Mouse (Mus musculus) ES-Bruce4 (cell line): ENCODE data around the gene Dync2li1. TPM values are rescaled to one million over a fixed set of nuclear protein-coding genes. Genes with fewer than 3 reads are reported as not detected.

Experiments used
- H3K27ac ChIP-seq: 2 replicates; pipeline ENCODE4 v1.5.1; 2012; ENCODE audit warnings: low read length, inconsistent platforms; ENCODE audit not compliant: insufficient read depth
- H3K27me3 ChIP-seq: 2 replicates; pipeline ENCODE4 v1.6.1; 2012; ENCODE audit warnings: mild to moderate bottlenecking, low read length, inconsistent platforms; ENCODE audit not compliant: control insufficient read depth, poor library complexity, insufficient read depth, severe bottlenecking
- H3K36me3 ChIP-seq: 2 replicates; pipeline ENCODE4 v1.6.1; 2012; ENCODE audit warnings: inconsistent platforms, mild to moderate bottlenecking, low read length, moderate library complexity; ENCODE audit not compliant: control insufficient read depth, poor library complexity, insufficient read depth, severe bottlenecking
- H3K4me1 ChIP-seq: one replicate; pipeline ENCODE4 v1.8.1; 2011; ENCODE audit warnings: low read length; ENCODE audit not compliant: control insufficient read depth, insufficient read depth
- H3K4me3 ChIP-seq: 2 replicates; pipeline ENCODE4 v1.5.1; 2011; ENCODE audit warnings: low read depth, mild to moderate bottlenecking, low read length
- H3K9ac ChIP-seq: 2 replicates; pipeline ENCODE4 v1.6.1; 2012; ENCODE audit warnings: low read depth, mild to moderate bottlenecking, inconsistent platforms; ENCODE audit not compliant: poor library complexity, severe bottlenecking
- H3K9me3 ChIP-seq: replicated peaks from 2 replicates; pipeline ENCODE4 v1.6.1; 2012; ENCODE audit warnings: mild to moderate bottlenecking, low read length, inconsistent platforms; ENCODE audit not compliant: control insufficient read depth, poor library complexity, insufficient read depth, severe bottlenecking
- CTCF ChIP-seq: IDR thresholded peaks from one replicate; pipeline ENCODE4 v1.8.1; 2011; ENCODE audit warnings: low read depth, low read length
- EP300 ChIP-seq: IDR thresholded peaks from 2 replicates; pipeline ENCODE4 v1.6.1; 2011; ENCODE audit warnings: low read depth, low read length; ENCODE audit not compliant: insufficient read depth
- POLR2A ChIP-seq: IDR thresholded peaks from one replicate; pipeline ENCODE4 v1.8.1; 2011; ENCODE audit warnings: low read length; ENCODE audit not compliant: insufficient read depth
- polyA plus RNA-seq: library from polyadenylated mRNA; stranded (reverse); fragments of >200 nt; gene quantifications from 2 replicates; pipeline ENCODE4 v1.2.4, GENCODE M21; 2011; ENCODE audit warnings: low read depth; ENCODE audit not compliant: missing spikeins, insufficient read depth, insufficient read length

Dync2li1 gene
- polyA plus RNA-seq, 1 experiment = 26.3 TPM

DNA sequence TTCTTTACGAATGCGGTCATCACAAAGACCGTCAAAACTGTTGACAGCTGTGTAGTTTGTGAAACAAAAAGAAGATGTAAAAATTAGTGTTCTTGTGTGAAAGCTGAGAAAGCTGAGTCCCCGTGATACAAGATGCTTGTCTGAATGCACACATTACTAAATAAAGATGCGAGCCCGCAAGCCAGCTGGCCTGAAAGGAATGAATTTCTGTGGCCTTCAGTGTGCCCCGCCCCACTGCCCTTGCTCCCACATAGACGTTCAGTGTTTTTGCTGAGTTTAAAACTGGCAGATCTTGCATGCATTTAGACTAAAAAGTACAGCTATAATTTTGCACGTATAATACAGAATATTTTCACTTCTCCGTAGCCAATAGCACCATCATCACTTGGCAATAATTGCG lies 10.5 kb upstream of the Dync2li1 start:
- no peak overlapping the region for H3K9ac ChIP-seq
- no peak overlapping the region for H3K27ac ChIP-seq
- H3K27me3 ChIP-seq = no peaks in the 10 kb centered on the region
- no peak overlapping the region for H3K4me3 ChIP-seq
- peaks cover 3% of the 10 kb centered on the region for H3K4me1 ChIP-seq
- no peaks in the 10 kb centered on the region for H3K36me3 ChIP-seq
- no peaks in the 10 kb centered on the region for H3K9me3 ChIP-seq
- TF ChIP-seq POLR2A = no peak

DNA sequence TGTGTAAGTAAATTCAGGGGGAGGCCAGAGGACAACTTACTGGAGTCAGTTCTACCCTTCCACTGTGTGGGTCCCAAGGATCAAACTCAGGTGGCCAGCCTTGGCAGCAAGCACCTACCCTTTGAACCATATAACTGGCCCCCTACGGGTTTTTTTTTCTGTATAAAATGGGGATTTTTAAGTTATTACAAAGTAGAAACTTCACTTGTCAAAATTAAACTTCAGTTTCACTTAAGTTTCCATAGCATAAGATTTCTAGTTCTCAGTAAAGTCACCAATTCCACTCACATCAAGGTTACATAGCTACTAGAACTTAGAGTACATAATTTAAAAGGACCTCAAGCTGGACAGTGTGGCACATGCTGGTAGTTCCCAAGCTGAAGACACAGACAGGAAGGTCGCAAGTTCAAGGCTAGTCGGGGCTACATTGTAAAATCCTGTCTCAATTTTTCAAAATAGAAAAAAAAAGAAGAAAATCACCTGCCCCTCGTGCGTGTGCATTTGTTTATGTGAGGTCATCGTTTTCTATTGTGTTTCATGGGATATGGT lies 9.7 kb upstream of the Dync2li1 start:
- H3K4me1 ChIP-seq = peaks cover 3% of the 10 kb centered on the region
- no peak overlapping the region for H3K4me3 ChIP-seq
- no peak overlapping the region for H3K27ac ChIP-seq
- H3K27me3 ChIP-seq = no peaks in the 10 kb centered on the region
- no peak for TF ChIP-seq CTCF
- H3K9ac ChIP-seq = no peak overlapping the region
- H3K9me3 ChIP-seq = no peaks in the 10 kb centered on the region
- no peaks in the 10 kb centered on the region for H3K36me3 ChIP-seq

DNA sequence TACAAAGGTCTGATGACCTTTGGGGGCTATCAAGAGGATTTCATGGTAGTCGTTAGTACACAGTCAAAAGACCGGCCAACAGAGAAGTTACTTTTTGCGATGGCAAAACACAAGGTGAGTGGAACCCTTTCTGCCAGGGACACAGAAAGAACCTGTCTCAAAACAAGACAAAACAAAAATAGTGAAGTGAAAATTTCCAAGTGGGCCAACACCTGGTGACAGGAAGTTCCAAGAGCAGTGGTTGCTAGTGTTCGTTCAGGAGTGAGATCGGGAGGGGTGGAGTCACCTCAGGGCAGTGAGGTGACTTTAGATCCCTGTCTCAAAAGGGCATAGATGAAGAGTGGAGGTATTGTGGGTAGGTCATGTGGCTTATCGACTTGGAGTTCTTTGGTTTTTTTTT lies 8.3 kb upstream of the Dync2li1 start:
- no peaks in the 10 kb centered on the region for H3K9me3 ChIP-seq
- H3K4me1 ChIP-seq = peaks cover 3% of the 10 kb centered on the region
- no peak for TF ChIP-seq CTCF
- TF ChIP-seq EP300 = no peak
- no peak for TF ChIP-seq POLR2A
- H3K9ac ChIP-seq = no peak overlapping the region
- no peaks in the 10 kb centered on the region for H3K36me3 ChIP-seq
- no peak overlapping the region for H3K4me3 ChIP-seq
- no peaks in the 10 kb centered on the region for H3K27me3 ChIP-seq
- H3K27ac ChIP-seq = no peak overlapping the region

DNA sequence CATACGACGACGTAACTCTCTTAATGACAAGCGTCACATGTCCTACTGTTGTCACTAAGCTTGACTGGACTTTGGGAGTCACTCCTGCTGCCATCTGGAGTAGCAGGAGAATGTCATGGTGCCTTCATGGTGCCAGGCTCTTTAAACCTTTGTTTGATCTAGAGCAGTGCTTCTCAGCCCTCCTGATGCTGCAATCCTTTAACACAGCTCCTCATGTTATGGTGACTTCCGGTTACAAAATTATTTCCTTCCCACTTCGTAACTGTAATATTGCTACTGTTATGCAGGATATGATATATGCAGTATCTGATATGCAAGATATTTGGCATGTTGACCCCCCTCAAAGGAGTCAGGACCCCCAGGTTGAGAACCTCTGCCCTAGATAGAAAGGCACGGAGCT lies 7.2 kb upstream of the Dync2li1 start:
- Histone ChIP-seq H3K27ac (no peak overlapping the region), H3K4me3 (no peak overlapping the region), H3K4me1 (peaks cover 3% of the 10 kb centered on the region), H3K36me3 (no peaks in the 10 kb centered on the region), H3K9ac (no peak overlapping the region), H3K27me3 (no peaks in the 10 kb centered on the region), H3K9me3 (no peaks in the 10 kb centered on the region)
- TF ChIP-seq POLR2A (no peak), EP300 (no peak), CTCF (no peak)

DNA sequence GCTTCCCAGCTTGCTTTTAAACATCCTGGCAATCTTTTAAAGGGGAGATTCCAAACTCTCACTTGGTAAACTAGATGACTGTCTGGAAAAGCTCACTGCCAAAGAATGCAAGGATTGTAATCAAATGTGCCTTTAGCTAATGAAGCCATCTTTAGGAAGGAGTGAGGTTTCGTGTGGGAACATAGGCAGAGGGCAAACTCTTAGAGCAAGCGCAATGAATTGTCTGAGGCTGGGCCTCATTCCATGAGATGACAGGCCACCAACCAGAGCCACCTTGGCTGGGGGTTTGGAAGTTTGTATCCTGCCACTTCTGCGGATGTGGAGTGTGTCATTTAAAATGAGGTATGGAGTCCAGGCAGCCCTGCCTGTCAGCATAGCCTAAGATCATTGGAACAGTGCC lies 6.2 kb upstream of the Dync2li1 start:
- H3K27ac ChIP-seq = no peak overlapping the region
- no peaks in the 10 kb centered on the region for H3K36me3 ChIP-seq
- no peaks in the 10 kb centered on the region for H3K27me3 ChIP-seq
- H3K9me3 ChIP-seq = no peaks in the 10 kb centered on the region
- H3K4me1 ChIP-seq = peaks cover 3% of the 10 kb centered on the region
- no peak overlapping the region for H3K4me3 ChIP-seq
- no peak for TF ChIP-seq POLR2A
- no peak for TF ChIP-seq EP300
- TF ChIP-seq CTCF = no peak
- no peak overlapping the region for H3K9ac ChIP-seq

DNA sequence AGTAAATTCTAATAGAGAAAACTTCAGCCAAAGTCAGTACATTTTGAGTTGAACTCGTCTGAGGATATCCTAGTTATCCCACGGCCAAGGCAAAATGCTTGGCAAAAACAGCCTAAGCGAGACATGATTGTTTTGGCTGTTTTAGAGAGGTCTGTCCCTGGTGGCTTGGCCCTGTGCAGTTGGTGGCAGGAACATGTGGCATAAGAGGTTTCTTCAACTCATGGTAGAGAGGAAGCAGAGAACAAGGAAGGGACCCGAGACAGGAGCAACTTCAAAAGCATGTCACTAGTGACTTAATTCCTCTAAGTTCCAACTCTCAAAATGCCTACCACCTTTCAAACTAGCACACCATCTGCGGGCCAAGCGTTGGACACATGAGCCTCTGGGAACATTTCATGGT lies 5.7 kb upstream of the Dync2li1 start:
- TF ChIP-seq EP300 (no peak), CTCF (no peak), POLR2A (no peak)
- H3K4me3 ChIP-seq = no peak overlapping the region
- H3K9ac ChIP-seq = no peak overlapping the region
- no peaks in the 10 kb centered on the region for H3K9me3 ChIP-seq
- peaks cover 3% of the 10 kb centered on the region for H3K4me1 ChIP-seq
- no peak overlapping the region for H3K27ac ChIP-seq
- no peaks in the 10 kb centered on the region for H3K36me3 ChIP-seq
- no peaks in the 10 kb centered on the region for H3K27me3 ChIP-seq
